Mouse (Mus musculus): ENCODE data around the gene Ttn. TPM values are rescaled to one million over a fixed set of nuclear protein-coding genes. Genes with fewer than 3 reads are reported as not detected.

Ttn gene
- polyA plus RNA-seq, 1 experiment from 2014 or later, result 1.0 TPM

DNA sequence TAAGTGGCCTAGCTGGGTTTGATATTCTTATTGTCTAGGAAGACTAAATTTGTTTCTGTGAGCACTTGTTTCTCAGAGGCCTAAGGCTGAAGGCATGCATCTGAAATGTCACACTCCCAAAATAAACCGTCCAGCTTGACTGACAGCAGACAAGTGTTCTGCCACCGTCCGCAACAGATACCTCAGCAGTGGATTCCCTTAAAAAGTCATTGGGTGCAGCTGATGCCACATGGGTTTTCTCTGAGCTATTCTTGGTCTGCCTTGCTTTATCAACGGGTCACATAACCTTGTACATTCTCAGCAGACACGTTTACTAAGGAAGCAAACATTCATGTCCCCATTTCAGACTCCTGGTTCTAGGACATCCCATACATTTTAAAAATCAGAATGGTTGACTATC lies 630 bp downstream of the Ttn start:
- H3K9ac ChIP-seq (replicated peaks), result no peak overlapping the region
- no peak for ATAC-seq (replicated peaks)
- H3K27me3 ChIP-seq, result no peaks in the 10 kb centered on the region
- no peak overlapping the region for H3K27ac ChIP-seq (replicated peaks)
- H3K4me2 ChIP-seq (replicated peaks), result no peak overlapping the region
- H3K36me3 ChIP-seq, result no peaks in the 10 kb centered on the region
- no peaks in the 10 kb centered on the region for H3K9me3 ChIP-seq
- H3K4me1 ChIP-seq, result no peaks in the 10 kb centered on the region
- H3K4me3 ChIP-seq, result no peak overlapping the region
- whole genome bisulfite sequencing, result 76% methylated on average over 5 of the region's 5 CpGs

DNA sequence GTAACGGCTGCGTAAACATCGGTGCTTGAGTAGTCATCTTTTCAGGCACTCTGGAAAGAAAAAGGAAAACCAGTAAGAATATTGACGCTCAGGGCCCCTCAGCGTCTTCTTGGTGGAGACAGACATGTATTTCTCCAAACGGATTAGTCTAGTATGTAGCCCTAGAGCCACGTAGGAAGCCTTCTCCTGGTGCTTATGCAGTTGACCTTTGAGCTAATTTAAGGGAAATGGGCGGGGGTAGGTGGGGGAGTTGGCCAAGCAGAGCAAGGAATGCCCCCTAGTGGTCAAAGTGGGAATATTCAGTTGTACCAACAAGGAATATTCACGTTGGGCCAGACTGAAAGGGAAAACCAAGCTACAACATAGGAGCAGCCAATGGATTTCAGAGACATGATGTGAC lies 2.2 kb downstream of the Ttn start:
- Histone ChIP-seq H3K9me3 (no peaks in the 10 kb centered on the region), H3K27me3 (no peaks in the 10 kb centered on the region), H3K36me3 (no peaks in the 10 kb centered on the region), H3K4me2 (replicated peaks) (no peak overlapping the region), H3K4me1 (no peaks in the 10 kb centered on the region), H3K4me3 (no peak overlapping the region), H3K27ac (replicated peaks) (no peak overlapping the region), H3K9ac (replicated peaks) (no peak overlapping the region)
- 55% methylated on average over 9 of the region's 9 CpGs for WGBS
- no peak for ATAC-seq (replicated peaks)

DNA sequence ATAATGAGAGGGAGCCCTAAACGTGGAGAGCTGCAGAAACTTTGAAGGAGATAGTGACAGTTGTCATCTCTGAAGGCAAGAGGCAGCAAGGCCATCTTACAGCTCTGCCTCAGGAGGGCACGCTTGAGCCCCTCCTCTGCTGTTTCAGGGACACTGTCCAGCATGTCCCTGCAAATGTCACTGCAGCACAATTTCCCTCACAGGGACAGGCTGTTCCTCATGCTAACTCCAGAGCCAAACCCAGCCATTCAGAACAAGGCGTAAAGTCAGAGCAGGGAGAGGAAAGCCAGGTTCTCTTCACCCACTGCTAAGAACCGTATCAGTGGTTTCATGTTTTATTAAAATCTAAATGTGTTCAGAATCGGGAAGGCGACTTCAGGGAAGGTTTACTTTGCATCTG lies 4.7 kb downstream of the Ttn start:
- H3K4me1 ChIP-seq, result no peaks in the 10 kb centered on the region
- 83% methylated on average over 6 of the region's 6 CpGs for WGBS
- no peak overlapping the region for H3K9ac ChIP-seq (replicated peaks)
- no peaks in the 10 kb centered on the region for H3K36me3 ChIP-seq
- H3K27ac ChIP-seq (replicated peaks), result no peak overlapping the region
- no peak for ATAC-seq (replicated peaks)
- no peaks in the 10 kb centered on the region for H3K9me3 ChIP-seq
- no peak overlapping the region for H3K4me2 ChIP-seq (replicated peaks)
- no peaks in the 10 kb centered on the region for H3K27me3 ChIP-seq
- no peak overlapping the region for H3K4me3 ChIP-seq

DNA sequence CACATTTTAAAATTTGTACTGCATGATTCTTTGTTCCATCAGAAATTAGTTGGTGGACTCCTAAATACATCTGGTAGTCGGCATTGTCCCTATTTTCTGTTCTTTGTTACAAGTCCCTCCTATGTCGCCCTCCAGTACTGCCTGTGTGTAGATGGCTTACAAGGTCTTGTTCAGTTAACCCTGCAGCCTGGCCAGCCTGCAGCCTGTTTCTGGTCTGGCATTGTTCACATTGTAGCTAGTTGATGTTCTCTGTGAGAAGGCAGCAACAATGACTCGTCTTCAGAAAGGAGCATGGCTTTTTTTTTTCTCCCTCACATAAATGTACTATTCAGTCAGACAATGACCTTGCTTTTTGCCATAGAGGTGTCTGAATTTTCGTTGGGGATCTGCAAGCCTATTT lies 10.3 kb downstream of the Ttn start:
- Histone ChIP-seq H3K36me3 (no peaks in the 10 kb centered on the region), H3K27ac (replicated peaks) (no peak overlapping the region)
- 33% methylated on average over 4 of the region's 4 CpGs for WGBS

DNA sequence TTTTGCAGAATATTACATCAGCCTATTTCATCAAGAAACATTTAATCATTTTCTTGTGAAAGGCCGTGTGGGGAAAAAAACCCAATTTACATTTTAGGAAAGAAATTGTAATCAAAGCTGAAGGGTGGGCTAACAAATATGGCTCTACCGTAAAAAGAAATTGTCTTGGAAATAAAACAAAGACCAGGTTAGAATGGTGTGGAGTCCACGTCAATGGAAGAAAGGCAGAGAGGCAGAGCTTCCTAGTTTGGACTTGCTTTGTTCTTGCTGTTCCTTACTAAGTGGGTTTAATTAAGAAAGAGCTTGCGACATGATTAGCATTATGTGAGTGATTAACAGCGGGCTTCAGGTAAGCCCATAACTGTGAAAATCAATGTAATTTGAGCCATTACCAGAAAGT lies 11.3 kb downstream of the Ttn start:
- peak overlapping the region; percentile 26; the same call in 1 of the 2 replicates for H3K27ac ChIP-seq (replicated peaks)
- H3K4me1 ChIP-seq, result 0 out of 2 replicates have a peak, but pooled peaks cover 2% of the 10 kb centered on the region
- no peaks in the 10 kb centered on the region for H3K9me3 ChIP-seq
- ATAC-seq (replicated peaks), result peak; percentile 59
- no peaks in the 10 kb centered on the region for H3K27me3 ChIP-seq
- H3K4me2 ChIP-seq (replicated peaks), result peak overlapping the region; percentile 33; the same call in 1 of the 2 replicates
- H3K36me3 ChIP-seq, result no peaks in the 10 kb centered on the region
- WGBS, result 25% methylated on average over 5 of the region's 5 CpGs
- H3K9ac ChIP-seq (replicated peaks), result no peak overlapping the region
- 0 out of 2 replicates have a peak overlapping the region, but pooled peaks have one; percentile 3 for H3K4me3 ChIP-seq

More for the DNA sequence above, 10.3 kb downstream of the Ttn start:
- Histone ChIP-seq H3K9ac (replicated peaks) (no peak overlapping the region), H3K4me1 (0 out of 2 replicates have a peak, but pooled peaks cover 2% of the 10 kb centered on the region), H3K27me3 (no peaks in the 10 kb centered on the region), H3K4me3 (no peak overlapping the region), H3K9me3 (no peaks in the 10 kb centered on the region), H3K4me2 (replicated peaks) (no peak overlapping the region)
- no peak for ATAC-seq (replicated peaks)

DNA sequence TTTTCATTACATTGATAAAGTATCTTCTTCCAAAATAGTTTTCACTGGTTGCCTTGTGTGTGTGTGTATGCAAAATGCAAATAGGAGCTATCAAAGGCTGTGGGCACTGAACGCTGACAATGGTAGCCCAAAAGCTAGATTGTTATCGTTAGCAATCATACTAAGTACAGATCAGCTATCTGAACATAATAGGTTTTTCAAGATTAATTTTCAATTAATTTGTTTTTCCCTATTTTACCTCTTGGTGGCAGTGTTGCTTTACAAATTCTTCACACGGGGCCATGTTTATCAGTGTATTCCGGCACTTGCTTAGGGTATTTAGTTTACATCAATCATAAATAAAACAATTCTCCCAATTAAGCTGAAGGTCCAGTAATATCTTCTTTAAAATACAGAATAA lies 11.7 kb downstream of the Ttn start:
- no peak overlapping the region for H3K4me3 ChIP-seq
- no peaks in the 10 kb centered on the region for H3K36me3 ChIP-seq
- no peak overlapping the region for H3K9ac ChIP-seq (replicated peaks)
- ATAC-seq (replicated peaks), result peak; percentile 72
- 15% methylated on average over 4 of the region's 4 CpGs for WGBS
- no peaks in the 10 kb centered on the region for H3K27me3 ChIP-seq
- H3K9me3 ChIP-seq, result no peaks in the 10 kb centered on the region
- 0 out of 2 replicates have a peak, but pooled peaks cover 2% of the 10 kb centered on the region for H3K4me1 ChIP-seq
- no peak overlapping the region for H3K27ac ChIP-seq (replicated peaks)
- H3K4me2 ChIP-seq (replicated peaks), result 0 out of 2 replicates have a peak overlapping the region, but pooled peaks have one; percentile 33

DNA sequence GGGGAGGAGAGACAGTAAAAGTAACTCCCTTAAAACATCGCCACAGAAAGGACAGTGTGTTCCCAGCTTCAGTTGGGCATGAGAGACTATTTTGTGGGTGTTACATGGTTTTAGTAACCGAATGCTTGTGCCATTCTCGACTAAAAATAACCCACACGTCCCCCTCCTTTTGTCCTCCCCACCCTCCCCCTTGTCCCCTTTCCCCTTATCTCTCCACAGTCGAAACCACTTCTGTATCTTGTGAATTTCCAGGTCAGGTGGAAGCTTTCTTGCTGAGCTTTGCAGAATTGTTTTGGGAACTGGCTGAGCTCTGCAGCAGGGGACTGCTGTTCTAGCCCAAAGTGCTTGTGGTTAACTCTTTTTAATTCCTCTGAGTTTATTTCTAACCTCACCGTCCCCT lies 12.1 kb downstream of the Ttn start:
- Histone ChIP-seq H3K27me3 (no peaks in the 10 kb centered on the region), H3K36me3 (no peaks in the 10 kb centered on the region), H3K4me2 (replicated peaks) (no peak overlapping the region), H3K27ac (replicated peaks) (no peak overlapping the region), H3K4me1 (0 out of 2 replicates have a peak, but pooled peaks cover 2% of the 10 kb centered on the region), H3K9me3 (no peaks in the 10 kb centered on the region), H3K4me3 (no peak overlapping the region), H3K9ac (replicated peaks) (no peak overlapping the region)
- ATAC-seq (replicated peaks), result no peak
- 68% methylated on average over 6 of the region's 6 CpGs for WGBS

DNA sequence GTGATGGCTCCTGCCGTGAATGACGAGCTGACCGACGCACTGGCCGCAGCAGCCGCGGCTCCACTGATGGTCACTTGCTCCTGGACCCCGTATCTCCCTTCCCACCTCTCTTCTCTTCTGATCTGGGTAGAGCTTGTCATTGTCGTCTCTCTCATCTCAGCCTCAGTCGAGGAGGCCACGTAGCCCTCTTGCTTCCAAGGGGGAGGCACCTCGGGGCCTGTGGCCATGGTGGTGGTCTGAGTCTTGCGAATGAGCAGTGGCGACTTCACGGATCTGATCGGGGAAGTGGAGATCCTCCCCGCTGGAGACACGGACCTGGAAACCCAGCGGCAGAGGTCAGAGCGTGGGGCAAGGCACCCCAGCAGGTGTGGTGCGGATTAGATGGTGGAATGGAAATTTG lies 12.7 kb downstream of the Ttn start:
- ATAC-seq (replicated peaks), result no peak
- Histone ChIP-seq H3K27ac (replicated peaks) (no peak overlapping the region), H3K9ac (replicated peaks) (no peak overlapping the region), H3K36me3 (no peaks in the 10 kb centered on the region), H3K27me3 (no peaks in the 10 kb centered on the region), H3K9me3 (no peaks in the 10 kb centered on the region), H3K4me1 (0 out of 2 replicates have a peak, but pooled peaks cover 2% of the 10 kb centered on the region), H3K4me3 (no peak overlapping the region), H3K4me2 (replicated peaks) (no peak overlapping the region)
- 85% methylated on average over 21 of the region's 21 CpGs for WGBS

DNA sequence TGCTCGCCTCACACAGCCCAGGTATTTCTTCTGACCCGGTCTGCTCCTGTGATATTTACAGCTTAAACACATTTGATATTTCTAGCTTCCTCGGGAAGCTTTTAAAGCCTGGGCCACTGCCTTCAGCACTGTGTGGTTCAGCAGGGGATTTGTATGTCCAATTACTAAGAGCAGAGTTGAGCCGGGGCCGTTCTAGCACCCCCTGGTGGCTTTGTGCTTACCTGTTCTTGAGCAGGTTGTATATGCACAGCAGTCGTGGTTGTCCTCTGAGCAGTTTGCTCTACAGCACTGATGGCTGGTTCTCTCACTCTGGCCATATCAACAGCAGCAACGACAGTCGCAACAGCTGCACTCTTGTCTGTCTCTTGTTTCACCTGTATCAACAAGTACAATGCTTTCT lies 13.4 kb downstream of the Ttn start:
- H3K9ac ChIP-seq (replicated peaks), result no peak overlapping the region
- H3K4me3 ChIP-seq, result no peak overlapping the region
- H3K27me3 ChIP-seq, result no peaks in the 10 kb centered on the region
- H3K4me1 ChIP-seq, result 0 out of 2 replicates have a peak, but pooled peaks cover 2% of the 10 kb centered on the region
- H3K27ac ChIP-seq (replicated peaks), result no peak overlapping the region
- H3K4me2 ChIP-seq (replicated peaks), result no peak overlapping the region
- WGBS, result 27% methylated on average over 8 of the region's 8 CpGs
- H3K36me3 ChIP-seq, result no peaks in the 10 kb centered on the region
- no peaks in the 10 kb centered on the region for H3K9me3 ChIP-seq
- ATAC-seq (replicated peaks), result peak; percentile 81

DNA sequence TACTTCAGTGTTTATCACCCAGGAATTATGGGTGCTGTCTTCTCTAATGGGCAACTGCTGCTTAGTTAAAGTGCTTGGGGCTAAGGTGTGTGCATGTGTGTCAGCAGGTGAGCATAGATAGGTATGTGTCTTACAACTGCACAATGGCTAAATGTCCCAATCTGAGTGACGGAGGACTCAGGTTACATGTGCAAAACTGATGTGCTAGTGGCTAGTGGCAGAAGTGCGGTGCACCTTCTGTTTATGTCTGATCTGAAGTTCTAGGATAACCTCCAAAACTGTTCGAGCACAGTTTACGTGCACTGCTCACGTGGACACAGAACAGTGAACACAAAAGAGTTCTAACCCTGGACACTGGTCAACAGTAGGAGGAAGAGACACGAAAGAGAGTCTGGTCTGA lies 15.8 kb downstream of the Ttn start:
- 82% methylated on average over 6 of the region's 6 CpGs for WGBS
- Histone ChIP-seq H3K27me3 (no peaks in the 10 kb centered on the region), H3K27ac (replicated peaks) (no peak overlapping the region), H3K4me3 (no peak overlapping the region), H3K4me2 (replicated peaks) (no peak overlapping the region), H3K4me1 (0 out of 2 replicates have a peak, but pooled peaks cover 2% of the 10 kb centered on the region), H3K9ac (replicated peaks) (no peak overlapping the region), H3K9me3 (no peaks in the 10 kb centered on the region), H3K36me3 (no peaks in the 10 kb centered on the region)
- ATAC-seq (replicated peaks), result no peak

DNA sequence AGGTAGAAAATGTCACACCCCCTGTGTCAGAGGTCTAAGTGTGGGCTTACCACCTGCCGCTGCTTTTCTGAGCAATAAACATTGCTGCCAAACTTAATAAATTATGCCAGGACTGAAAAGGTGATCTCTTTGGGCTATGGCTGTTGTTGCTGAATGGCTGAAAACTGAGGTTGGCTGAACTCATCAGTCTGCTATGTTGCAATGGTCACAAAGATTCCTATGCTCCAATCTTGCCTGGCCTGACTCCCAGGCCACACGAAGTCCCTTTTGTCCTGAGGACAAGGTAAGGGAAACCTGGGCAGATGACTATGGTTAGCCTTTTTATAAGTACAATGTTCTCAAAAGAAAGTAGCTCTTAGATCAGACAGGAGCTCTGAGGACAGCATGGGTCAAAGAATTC lies 16.3 kb downstream of the Ttn start:
- H3K27ac ChIP-seq (replicated peaks), result no peak overlapping the region
- H3K4me2 ChIP-seq (replicated peaks), result no peak overlapping the region
- ATAC-seq (replicated peaks), result no peak
- WGBS, result 91% methylated on average over 2 of the region's 2 CpGs
- H3K9ac ChIP-seq (replicated peaks), result no peak overlapping the region
- H3K27me3 ChIP-seq, result no peaks in the 10 kb centered on the region
- H3K9me3 ChIP-seq, result no peaks in the 10 kb centered on the region
- H3K4me3 ChIP-seq, result no peak overlapping the region
- no peaks in the 10 kb centered on the region for H3K36me3 ChIP-seq
- H3K4me1 ChIP-seq, result 0 out of 2 replicates have a peak, but pooled peaks cover under 1% of the 10 kb centered on the region

DNA sequence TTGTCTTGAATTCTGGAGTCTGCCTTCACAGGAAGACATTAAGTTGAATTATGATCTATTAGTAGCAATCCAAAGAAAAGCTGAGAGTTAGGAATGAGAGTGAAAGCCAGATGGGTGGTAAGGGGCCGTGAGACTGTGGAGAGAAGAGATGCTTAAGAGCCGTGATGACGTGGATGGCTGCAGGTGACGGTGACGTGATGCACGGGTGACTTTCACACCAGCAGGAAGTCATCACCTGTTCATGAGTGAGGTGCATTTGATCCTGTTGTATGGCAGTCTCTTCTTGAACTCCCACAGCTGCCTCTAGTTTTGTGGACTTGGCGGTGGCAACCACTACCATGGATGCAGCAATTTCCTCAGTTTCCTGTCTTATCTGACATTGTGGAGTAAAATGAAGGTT lies 16.8 kb downstream of the Ttn start:
- H3K9ac ChIP-seq (replicated peaks), result no peak overlapping the region
- no peak overlapping the region for H3K4me2 ChIP-seq (replicated peaks)
- H3K27me3 ChIP-seq, result no peaks in the 10 kb centered on the region
- WGBS, result 93% methylated on average over 7 of the region's 7 CpGs
- no peaks in the 10 kb centered on the region for H3K36me3 ChIP-seq
- no peak overlapping the region for H3K4me3 ChIP-seq
- no peaks in the 10 kb centered on the region for H3K9me3 ChIP-seq
- H3K27ac ChIP-seq (replicated peaks), result no peak overlapping the region
- no peaks in the 10 kb centered on the region for H3K4me1 ChIP-seq
- ATAC-seq (replicated peaks), result no peak

DNA sequence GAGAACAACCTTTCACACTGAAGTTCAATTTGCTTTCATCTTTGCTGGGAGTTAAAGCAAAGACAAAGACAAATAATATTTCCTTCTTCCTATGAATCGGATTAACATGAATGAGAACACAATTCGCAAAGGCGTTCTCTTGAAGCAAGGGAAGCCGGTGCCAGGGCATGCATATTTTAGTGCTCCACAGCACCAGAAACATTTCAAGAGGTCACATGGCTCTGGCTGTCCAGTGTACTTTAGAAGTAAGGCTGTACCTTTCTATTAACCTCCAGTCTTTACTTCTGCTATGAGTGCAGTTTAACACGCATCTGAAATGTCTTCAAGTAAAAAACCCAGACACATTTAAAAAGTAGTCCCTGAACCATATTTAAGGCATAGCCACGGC lies 20.3 kb downstream of the Ttn start:
- Histone ChIP-seq H3K27me3 (no peaks in the 10 kb centered on the region), H3K4me3 (no peak overlapping the region), H3K4me2 (replicated peaks) (no peak overlapping the region), H3K9me3 (no peaks in the 10 kb centered on the region), H3K27ac (replicated peaks) (no peak overlapping the region), H3K4me1 (no peaks in the 10 kb centered on the region), H3K36me3 (no peaks in the 10 kb centered on the region), H3K9ac (replicated peaks) (no peak overlapping the region)
- no peak for ATAC-seq (replicated peaks)
- WGBS, result 76% methylated on average over 6 of the region's 6 CpGs
